Mouse (Mus musculus) heart, postnatal 25 days (tissue): ENCODE results near the gene Pou5f1. TPM values are rescaled to one million over a fixed set of nuclear protein-coding genes. Genes with fewer than 3 reads are reported as not detected.
"Not testable (repeated sequence)": the region's sequence is repeated elsewhere in the genome, so short reads cannot be mapped to it uniquely, and the experiment has no call there.

Experiments used
- DNase-seq: peaks from one replicate; pipeline ENCODE4 v3.0.0; 2022; ENCODE audit warnings: low spot score
- intact Hi-C: fragments of 180-260 bp; cut with DNase I; formaldehyde crosslinking; loops from one replicate; pipeline ENCODE4 v1.15.1; 2025
- total RNA-seq, 2 experiments: library from RNA; stranded (reverse); gene quantifications; 2 replicates each; pipeline ENCODE4 v1.2.3; 2021

Gene Pou5f1
- total RNA-seq = not detected

DNA sequence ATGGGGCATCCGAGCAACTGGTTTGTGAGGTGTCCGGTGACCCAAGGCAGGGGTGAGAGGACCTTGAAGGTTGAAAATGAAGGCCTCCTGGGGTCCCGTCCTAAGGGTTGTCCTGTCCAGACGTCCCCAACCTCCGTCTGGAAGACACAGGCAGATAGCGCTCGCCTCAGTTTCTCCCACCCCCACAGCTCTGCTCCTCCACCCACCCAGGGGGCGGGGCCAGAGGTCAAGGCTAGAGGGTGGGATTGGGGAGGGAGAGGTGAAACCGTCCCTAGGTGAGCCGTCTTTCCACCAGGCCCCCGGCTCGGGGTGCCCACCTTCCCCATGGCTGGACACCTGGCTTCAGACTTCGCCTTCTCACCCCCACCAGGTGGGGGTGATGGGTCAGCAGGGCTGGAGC lies at the start of gene Pou5f1:
Gene Pou5f1 (plus strand): TSS at position 243 of the 400 bp plus-strand sequence.
- no peak for DNase-seq
- intact Hi-C loops = no loop called here

DNA sequence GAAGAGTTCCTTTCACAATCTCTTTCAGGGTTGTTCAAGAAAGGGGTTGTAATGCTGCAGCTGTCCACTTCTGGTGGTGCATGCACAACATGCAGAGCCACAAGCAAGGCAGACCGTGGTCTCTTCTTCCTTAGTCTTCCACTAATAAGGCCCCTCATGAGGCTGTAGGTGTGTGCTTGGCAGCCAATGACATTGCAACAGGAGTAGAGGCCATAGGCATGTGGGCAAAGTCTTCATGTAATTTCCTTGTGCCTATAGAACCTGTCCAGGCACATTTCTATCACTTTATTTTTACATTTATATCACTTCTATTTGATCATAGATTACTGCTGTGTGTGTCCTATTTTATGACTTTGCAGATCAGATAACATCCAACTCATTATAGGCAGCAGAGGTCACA lies 47.6 kb upstream of the Pou5f1 start:
- DNase-seq, intact Hi-C loops: not testable (repeated sequence)

DNA sequence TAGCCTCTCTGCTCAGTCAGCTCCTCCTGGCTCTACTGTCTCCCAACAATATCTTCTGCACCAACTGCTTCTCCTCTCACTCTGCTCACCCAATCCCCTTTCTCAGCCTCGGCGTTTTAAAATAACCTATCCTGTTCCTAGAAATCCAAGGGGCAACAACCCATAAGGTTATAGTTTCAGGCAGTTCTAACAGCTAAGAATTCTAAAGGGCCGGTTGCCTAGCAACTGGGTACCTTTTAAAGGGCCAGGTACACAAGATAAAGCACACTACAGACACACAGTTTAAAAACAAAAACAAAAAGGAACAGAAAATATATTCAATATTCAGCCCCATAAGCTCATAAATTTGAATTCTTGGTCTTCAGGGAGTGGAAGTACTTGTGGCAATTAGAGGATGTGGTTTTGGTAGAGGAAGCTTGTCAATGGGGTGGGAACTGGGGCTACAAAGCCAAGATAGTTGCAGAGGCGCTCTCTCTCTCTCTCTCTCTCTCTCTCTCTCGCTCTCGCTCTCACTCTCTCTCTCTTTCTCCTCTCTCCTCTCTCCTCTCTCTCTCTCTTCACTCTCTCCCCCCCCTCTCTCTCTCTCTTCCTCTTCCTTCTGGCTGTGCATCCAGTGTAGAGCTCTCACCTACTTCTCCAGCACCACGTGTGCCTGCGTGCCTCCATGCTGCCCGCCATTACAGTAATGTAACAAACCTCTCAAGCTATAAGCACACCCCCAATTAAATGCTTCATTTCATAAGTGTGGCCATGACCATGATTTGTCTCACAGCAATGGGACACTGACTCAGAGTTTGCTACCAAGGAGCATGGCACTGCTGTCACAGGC lies 45.1 kb upstream of the Pou5f1 start:
- intact Hi-C loops = not testable (repeated sequence)

DNA sequence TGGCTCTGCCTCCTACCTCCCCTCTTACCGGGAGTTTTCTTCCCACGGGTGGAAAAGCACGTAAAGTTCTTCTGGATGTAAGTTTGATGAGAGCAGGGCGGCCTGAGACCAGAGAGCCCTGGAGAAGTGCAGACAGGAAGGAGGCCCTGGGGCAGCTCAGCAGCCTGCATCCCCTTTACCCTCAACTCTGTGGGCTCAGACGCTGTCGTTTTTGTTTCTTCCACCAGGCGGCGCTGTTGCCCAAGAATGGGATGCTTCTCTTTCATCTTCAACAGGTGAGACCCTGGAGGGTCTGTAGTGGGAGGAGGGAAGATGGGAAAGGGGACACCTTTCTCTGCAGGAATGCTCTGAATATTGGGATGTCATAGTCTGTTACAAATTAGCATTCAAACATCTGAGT lies 40.2 kb upstream of the Pou5f1 start:
- DNase-seq, intact Hi-C loops: not testable (repeated sequence)

More for the DNA sequence above, 45.1 kb upstream of the Pou5f1 start:
- DNase-seq = not testable (repeated sequence)

DNA sequence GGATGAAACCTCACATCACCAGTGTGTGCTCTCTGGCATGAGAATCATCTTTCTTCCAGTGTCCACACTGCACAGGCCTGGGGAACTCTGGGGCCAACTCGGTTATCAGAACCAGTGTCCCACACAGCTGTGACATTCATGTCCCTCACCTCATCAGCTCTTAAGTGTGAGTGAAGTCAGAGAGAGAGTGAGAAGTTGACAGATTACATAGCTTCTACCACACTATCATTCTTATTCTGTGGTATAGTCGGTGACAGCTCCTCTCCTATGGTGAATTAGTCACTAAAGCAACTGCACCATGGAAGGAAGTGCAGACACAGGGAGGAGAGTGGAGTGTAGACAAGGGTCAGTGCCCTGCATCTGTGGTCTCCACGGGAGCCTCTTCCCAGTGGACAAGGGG lies 36.9 kb upstream of the Pou5f1 start:
- intact Hi-C loops = not testable (repeated sequence)

DNA sequence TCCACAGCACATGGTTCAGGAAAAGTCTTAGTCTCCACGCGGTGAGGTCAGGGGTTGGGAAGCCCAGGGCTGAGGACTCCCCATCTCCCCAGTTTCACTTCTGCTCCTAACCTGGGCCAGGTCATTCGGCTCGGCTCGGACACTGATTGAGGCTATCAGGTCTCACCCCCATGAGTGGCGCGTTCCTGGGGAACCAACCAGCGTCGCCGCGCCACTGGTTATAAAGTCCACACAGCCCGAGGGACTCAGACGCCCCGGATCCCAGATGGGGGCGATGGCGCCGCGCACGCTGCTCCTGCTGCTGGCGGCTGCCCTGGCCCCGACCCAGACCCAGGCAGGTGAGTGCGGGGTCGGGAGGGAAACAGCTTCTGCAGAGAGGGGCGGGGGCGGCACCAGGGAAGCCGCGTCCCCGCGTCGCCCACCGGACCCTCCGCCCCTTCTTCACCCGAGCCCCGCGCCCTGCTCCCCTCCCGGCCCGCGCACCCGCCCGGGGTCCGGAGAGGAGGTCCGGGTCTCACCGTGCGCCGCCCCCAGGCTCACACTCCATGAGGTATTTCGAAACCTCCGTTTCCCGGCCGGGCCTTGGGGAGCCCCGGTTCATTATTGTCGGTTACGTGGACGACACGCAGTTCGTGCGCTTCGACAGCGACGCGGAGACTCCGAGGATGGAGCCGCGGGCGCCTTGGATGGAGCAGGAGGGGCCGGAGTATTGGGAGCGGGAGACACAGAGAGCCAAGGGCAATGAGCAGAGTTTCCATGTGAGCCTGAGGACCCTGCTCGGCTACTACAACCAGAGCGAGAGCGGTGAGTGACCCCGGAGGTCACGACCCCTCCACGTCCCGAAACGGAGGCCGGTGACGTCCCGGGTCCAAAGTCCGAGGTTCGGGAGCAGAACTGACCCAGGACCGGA lies 35.7 kb upstream of the Pou5f1 start, which contains the start of gene H2-Q10:
Gene H2-Q10 (plus strand): TSS at position 248 of the 910 bp plus-strand sequence.
- intact Hi-C loops = no loop called here
- no peak for DNase-seq

More for the DNA sequence above, 36.9 kb upstream of the Pou5f1 start:
- DNase-seq = not testable (repeated sequence)

DNA sequence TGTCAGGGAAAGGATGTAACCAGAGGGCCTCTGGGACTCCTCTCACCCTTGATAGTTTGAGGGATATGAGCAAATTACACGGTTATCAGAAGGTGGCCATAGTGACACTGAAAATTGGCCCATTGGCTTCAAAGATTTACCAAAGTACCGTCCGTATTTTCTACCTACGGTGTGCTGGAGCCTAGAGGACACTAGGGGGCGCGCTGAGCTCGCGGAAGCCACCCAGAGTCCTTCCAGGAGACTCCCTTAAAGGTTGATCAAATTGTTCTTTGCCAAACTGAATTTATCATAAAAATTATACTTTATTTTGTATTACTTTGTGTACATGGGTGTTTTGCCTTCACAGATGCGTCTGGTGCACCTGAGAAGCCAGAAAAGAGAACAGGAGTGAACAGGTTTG lies 21.8 kb upstream of the Pou5f1 start:
- DNase-seq = no peak
- intact Hi-C loops = loop anchor here (1.0 to 2.0 kb wide), 2 partner anchors 31 to 50 kb away; no protein-coding TSS in a partner anchor

DNA sequence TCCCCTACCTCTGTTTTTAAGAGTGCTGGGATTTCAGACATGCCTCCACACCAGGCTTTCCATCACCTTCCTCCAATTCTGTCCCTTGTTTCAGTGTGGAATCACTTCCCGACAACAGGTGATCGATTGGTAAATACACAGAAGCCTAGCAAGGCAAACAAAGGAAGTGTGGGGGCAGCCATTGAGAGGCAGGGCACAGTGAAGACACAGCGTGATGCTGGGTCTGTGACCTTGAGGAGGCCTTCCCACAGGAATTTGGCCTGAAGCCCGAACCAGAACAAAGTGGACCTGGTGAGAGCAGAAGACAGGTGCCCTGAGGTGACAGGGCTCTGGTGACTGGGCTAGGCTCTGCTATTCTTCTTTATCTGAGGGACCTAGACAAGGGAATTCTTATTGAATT lies 20.1 kb upstream of the Pou5f1 start:
- DNase-seq = no peak
- intact Hi-C loops = loop anchor here (2.0 kb wide), 1 partner anchor 29 kb away; no protein-coding TSS in a partner anchor

DNA sequence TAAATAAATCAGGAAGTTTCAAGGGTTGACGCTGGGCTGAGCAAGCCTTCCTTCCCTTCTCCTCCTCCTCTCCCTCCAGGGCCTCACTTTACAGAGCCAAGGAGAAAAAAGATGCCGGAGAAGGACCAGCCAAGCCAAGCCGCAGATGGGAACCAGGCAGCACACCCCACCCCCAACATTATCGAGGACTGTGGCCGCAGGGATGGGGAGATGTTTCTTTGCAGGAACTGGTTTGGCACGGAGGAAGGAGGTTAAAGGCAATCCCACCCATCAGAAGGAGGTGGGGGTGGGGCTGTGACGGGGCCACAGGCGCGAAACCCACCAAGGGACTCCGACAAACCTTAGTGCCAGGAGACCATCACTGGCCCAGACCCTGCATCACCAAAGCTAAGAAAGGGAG lies 19.1 kb upstream of the Pou5f1 start:
- intact Hi-C loops = no loop called here
- DNase-seq = no peak

DNA sequence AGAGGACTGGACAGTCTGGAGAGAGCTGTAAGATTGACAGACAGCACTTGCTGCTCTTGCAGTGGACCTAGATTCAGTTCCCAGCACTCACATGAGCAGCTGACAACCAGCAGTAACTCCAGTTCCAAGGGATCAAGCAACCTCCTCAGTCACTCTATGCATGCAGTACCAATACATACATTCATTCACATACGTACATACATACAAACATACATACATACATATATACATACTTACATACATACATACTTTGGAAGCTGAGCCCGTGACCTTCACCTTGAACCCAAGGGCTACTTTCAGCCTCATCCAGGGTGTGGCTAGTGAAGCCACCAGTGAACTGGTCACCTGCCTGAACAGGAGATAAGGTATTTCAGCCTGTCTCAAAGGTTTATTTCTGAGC lies 17.8 kb upstream of the Pou5f1 start:
- DNase-seq = no peak
- intact Hi-C loops = no loop called here

DNA sequence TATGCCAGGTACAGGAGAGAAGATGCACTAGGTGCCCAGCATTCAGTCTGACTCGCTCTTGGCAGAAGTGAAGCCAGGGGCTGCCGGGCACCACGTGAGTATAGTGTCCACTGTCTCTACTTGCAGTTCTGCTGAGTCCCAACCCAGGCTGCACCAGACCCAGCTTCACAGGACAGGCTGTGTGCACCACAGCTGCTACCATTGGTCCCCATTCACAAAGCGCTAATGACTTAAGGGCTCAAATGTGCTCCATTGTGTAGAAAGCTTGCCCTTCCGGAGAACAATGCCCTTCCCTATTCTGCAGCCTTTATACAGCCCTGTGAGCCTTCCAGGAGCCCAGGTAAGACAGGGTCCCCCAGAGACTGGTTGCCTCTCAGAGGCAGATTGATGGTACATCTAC lies 15.5 kb upstream of the Pou5f1 start:
- intact Hi-C loops = no loop called here
- DNase-seq = no peak

DNA sequence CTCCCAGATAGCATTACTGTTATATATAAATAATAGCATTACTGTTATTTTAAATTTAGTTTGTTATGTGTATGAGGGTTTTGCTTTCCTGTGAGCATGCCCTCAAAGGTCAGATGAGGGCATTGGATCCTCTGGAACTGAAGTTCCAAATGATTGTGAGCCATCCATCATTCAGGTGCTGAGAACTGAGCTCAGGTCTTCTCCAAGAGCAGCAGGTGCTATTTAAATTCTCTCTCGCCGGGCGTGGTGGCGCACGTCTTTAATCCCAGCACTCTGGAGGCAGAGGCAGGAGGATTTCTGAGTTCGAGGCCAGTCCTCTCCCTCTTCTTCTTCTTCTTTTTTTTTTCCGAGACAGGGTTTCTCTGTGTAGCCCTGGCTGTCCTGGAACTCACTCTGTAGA lies 8.7 kb upstream of the Pou5f1 start:
- no peak for DNase-seq
- intact Hi-C loops = no loop called here

DNA sequence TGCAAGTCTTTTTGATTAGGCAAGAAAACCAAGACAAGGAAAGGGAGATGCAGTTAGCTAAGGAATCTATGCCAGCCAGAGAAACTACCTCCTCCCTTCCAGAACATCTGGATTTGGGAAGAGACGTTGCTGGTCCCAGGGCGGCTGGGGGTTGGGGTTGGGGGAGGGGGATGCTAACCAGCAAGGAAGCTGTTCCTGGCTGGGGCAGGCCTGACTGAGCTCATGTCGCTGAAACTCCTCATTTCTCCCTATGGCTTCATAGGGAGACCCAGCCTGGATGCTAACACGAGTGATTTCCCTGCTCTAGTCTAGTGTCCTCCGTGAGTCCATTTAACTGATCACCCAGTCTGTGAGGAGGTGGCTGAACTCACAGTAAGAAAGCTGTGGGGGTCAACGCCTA lies 3.6 kb upstream of the Pou5f1 start:
- DNase-seq = no peak
- intact Hi-C loops = no loop called here

DNA sequence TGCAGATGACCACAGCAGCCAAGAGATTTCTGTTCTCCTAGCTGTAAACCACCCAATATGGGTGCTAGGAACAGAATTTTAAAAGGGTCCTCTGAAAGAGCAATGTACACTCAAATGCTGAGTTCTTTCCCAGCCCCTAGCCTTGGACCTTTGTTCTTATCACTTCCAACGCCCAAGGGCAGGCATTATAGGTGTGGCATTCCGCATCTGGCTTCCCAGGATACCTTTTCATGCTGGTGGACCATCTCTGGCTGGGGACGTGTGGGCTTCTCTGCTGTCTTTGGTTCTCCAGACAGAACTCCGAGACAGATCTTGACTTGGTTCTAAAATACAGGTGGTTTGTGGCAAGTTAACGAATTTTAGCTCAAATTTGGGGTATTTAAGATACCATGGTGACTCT lies 3.1 kb upstream of the Pou5f1 start:
- DNase-seq = no peak
- intact Hi-C loops = no loop called here

DNA sequence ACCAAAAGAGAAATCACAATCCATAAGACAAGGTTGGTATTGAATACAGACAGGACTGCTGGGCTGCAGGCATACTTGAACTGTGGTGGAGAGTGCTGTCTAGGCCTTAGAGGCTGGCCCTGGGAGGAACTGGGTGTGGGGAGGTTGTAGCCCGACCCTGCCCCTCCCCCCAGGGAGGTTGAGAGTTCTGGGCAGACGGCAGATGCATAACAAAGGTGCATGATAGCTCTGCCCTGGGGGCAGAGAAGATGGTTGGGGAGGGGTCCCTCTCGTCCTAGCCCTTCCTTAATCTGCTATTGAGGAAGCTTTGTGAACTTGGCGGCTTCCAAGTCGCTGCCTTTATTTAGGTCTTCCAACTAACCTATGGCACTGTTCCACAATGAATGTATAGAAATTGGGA lies 2.0 kb upstream of the Pou5f1 start:
- intact Hi-C loops = no loop called here

DNA sequence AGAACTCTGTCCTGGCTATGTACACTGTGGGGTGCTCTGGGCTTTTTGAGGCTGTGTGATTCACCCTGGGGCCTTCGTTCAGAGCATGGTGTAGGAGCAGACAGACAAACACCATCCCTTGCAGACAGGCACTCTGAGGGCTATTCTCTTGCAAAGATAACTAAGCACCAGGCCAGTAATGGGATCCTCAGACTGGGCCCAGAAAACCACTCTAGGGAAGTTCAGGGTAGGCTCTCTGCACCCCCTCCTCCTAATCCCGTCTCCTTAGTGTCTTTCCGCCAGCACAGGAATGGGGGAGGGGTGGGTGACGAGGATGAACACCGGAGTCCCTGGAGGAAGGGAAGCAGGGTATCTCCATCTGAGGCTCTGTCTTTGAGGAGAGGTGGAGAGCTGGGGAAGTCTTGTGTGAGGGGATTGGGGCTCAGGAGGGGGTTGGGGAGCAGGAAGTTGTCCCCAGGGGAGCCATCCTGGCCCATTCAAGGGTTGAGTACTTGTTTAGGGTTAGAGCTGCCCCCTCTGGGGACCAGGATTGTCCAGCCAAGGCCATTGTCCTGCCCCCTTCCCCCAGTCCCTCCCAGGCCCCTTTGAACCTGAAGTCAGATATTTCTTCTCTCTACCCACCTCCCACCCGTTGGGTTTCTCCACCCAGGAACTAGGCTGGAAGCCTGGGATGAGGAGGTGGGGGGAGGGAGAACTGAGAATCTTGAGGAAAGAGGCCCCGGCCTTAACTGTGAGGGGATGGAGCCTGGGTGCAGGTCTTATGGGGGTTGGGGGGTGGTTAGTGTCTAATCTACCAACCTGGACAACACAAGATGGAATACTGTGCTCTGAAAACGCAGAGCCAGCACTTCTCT lies 963 bp upstream of the Pou5f1 start:
- no peak for DNase-seq
- intact Hi-C loops = no loop called here

More for the DNA sequence above, 2.0 kb upstream of the Pou5f1 start:
- no peak for DNase-seq

DNA sequence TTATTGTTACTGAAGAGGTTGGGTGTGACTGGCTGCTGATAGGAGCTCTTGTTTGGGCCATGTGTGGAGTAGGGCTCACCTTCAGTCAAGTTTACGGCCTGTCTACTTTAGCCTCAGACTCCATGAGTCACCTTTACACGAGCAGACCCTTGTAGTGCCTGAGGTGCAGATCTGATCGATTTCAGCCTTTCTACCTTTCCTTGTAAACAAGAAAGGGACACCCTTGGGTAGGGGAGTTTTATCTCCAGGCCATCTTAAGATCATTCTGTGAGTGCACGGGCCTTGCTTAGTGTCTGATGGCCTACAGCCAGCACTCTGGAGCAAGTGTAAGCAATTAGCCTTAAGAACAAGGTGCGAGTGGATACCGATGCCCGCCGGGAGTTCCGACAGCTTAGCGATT lies 1.1 kb downstream of the Pou5f1 start:
- intact Hi-C loops = no loop called here
- no peak for DNase-seq

DNA sequence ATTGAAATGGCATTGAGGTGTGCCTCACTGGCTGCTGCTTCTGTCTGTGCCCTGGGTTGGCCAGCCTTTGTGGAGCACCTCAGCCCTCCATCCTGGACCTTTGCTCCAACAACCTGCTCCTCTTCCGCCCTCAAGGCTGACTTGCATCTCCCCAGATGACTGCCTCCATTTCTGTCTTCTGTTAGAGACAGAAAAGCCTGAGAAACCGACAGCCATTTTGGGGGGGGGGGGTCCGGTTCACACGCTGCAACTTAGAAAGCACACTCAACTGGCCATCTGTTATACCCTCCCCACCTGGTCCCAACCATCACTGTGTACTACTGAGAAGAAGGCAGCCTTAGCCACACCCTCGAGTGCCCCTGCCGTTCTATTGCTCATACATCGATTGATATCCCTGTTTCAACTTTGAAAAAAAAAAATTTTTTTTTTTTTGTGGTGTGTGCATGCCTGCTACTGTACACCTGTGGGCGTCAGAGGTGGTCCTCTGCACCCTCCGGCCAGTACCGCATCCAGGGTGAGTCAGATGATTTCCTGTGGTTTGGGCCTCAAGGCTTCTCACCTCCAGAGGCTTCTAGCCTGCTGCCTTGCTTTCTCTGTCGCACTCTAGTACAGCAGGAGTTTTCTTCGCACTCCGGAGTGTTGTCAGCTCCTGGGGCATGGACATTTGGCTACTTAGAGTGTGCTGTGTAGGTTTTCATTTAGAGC lies 1.9 kb downstream of the Pou5f1 start:
- intact Hi-C loops = no loop called here
- DNase-seq = no peak

DNA sequence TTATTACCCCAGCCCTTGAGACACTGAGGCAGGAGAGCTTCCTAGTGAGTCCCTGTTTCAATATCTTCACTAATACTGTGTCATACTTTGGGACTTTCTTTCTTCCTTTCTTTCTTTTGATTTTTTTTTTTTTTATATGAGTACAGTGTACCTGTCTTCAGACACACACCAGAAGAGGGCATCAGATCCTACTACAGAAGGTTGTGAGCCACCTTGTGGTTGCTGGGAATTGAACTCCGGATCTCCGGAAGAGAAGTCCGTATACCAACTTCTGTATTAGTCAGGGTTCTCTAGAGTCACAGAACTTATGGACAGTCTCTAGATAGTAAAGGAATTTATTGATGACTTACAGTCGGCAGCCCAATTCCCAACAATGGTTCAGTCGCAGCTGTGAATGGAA lies 2.5 kb downstream of the Pou5f1 start:
- intact Hi-C loops, DNase-seq: not testable (repeated sequence)
